Mouse (Mus musculus) fibroblast of lung, adult 2 months (primary cell): ENCODE data around the gene Kidins220.

Experiments
- DNase-seq: peaks from one replicate; pipeline ENCODE4 v3.0.0-alpha.2; 2011; ENCODE audit warnings: low read depth

The Kidins220 gene

GRCm38 (mm10) chr12:25092027-25092704, 117.4 kb downstream of the Kidins220 start:
- DNase-seq: peak; percentile 50

DNA sequence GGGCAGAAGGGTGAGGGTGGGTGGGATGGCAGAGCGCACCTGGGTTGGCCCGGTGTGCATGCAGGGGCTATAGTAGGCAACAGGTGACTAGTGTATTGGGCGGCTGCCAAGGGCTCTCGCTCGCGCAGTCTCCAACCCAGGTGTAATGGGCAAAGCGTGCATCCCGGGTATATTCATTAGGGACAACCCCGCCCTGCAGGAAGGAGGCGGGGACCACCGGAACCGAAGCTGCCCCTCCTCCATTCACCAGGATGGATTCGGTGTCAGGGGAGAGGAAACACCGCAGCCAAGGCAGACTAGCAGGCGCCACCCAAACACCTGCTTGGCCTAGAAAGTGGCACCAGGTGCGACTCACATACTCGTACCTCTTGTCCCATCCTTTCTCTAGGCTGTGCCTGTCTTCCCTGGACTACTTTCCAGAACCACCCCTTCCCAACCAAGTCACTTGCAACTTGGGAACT, 118.1 kb downstream of the Kidins220 start:
- no peak for DNase-seq

DNA sequence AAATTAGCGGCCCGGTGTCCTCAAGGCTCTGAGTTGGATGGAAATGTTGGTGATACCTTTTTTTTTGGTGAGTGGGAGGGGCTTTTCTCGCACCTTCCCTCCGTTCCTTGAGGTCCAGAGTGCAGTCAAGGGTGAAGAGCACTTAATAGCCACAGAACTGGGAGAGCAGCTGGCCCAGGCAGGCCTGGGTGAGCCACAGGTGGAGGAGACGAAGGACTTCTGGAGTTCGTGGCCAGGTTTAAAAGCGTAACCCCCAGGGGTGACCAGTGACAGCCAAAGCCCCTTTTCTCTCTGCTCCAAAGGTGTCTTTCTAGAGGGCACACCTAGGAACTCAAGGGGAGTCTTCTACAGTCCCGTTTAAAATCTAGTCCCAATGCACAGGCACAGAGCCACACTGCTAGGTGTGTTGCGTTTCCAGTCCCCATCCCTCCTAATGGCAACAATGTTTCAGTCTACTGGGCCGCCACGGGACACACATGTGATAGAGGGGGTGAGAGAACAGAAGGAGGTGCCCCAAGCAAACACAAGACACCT, 118.6 kb downstream of the Kidins220 start:
- DNase-seq: no peak

- DNase-seq: peak; percentile 26
These were observed 120.1 kb downstream of the Kidins220 start for GRCm38 (mm10) chr12:25094621-25095521.

- DNase-seq: no peak
These were observed 120.8 kb downstream of the Kidins220 start for GRCm38 (mm10) chr12:25095538-25095937.

- peak; percentile 97 for DNase-seq
These were observed 121.4 kb downstream of the Kidins220 start for GRCm38 (mm10) chr12:25095974-25096639.

DNA sequence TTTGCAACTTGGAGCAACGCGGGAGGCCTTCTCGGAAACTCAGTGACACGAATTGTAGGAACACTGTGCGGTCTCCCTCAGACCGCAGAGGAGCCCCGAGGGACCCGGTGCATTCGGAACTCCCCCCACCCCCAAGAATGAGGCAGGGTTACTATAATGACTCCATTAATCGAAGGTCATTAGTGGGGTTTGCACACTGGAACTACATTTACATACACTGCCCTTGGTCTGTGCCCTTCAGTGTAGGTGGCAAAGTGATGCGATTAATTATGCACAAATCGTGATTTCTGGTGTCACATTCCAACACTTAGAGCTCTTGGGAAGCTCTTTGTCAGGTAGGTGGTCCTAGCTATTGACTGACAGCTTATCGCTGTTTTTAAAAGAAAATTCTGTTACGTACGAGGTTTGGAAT, 121.9 kb downstream of the Kidins220 start:
- DNase-seq: no peak

DNA sequence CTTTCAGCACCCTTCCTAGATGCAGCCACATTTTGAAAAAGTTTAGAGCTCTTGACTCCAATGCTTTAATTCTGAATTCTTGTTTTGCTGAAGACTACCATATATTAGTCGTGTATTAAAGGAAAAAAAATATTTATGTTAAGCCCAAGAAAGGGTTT, 122.2 kb downstream of the Kidins220 start, which contains the start of gene Id2:
TSS of gene Id2 (minus strand) at position 89 of the 158 bp plus-strand sequence.
- DNase-seq: no peak

- peak; percentile 71 for DNase-seq
These were observed 122.8 kb downstream of the Kidins220 start for GRCm38 (mm10) chr12:25097210-25098160.

DNA sequence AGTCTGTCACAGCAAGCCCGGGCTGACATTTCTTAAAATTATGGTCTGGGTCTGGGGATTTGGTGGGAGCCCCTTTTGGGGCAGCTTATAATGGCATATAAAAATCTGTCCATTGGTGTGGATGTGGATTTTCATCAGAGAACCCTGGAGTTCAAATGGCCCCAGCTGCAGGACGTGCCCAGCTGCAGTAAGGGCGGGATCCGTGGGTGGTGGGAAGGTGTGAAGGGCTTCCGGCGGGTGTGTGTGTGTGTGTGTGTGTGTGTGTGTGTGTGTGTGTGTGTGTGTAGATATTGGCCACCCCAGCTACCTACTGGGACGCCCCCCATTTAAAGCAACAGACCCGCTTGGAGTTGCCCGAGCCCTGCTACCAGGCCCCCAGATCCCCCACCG, 123.4 kb downstream of the Kidins220 start:
- no peak for DNase-seq

- DNase-seq: peak; percentile 92
These were observed 124.0 kb downstream of the Kidins220 start for GRCm38 (mm10) chr12:25098561-25099312.

GRCm38 (mm10) chr12:25099313-25099562, 124.5 kb downstream of the Kidins220 start:
- DNase-seq: no peak

DNA sequence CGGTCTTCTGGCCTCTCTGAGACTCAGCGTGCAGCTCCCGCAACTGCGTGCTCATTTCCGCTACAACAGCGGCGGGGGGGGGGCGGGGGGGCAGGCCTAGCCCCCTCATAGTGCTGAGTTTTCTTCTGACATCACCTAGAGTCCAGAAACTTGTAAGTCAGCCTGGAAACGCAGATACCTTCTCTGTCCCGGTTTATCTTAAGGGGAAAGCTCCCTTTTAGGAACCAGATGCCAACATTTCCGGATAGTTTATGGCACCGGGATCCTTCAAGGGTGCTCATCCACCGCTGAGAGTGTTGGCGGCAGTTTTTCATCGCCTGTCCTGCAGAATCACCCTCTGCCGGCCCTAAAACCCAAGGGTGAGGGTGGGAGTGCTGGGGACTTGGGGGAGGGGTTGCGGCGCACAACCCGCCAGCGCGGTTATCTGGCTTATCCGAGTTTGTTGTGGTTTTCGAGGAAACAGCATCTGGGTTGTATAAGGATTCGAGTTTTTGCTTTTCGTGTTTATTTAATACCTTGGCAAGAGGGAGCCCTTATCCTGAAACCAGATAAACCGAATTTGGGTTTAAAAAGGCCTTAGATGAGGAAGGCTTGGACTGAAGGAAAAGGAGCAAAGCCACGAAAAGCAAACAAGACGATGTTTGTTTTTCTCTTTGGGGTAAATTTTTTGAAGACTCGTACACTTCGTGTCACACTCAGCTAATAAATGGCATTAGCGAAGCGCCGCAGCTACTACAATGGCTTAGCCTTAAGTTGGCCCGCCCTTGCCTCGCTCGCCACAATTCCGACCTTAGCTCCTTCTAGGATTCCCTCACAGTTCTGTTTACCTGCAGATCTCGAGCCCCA, 125.1 kb downstream of the Kidins220 start:
- DNase-seq: peak; percentile 24

DNA sequence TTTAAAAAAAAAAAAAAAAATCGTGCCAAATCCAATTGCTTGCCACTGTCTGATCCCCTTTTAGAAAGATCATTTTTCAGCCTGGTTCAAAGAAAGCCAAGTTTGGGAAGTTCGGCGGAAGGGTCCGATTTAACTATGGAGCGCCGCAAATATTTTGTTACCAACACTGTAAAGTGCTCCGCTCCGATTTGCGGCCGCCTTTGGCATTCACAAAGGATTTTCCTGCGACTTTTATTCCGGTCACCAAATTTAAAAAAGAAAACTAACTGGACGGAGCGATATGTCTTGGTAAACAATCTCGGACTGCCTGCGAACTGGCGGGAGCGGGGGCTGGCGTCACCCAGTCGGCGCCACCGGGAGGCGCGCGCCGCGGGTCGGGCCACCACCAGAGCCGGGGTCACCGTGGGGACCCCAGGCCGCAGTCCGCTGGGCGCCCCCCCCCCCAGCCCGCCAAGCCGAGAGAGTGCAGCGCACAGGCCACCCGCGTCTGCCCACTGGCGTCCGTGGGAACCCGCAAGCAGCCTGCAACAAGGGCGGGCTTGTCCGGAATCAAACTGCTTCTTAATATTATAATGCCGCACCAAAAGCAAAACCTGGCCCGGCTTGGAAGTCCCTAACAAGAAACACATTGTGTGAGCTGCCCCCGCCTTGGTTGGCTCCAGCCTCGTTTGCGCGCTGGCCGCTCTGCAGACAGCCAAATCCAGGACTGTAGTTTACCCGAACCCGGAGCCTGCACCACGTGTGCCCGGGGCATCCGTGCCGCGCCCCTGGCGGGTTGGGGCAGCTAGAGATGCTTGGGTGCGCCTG, 125.9 kb downstream of the Kidins220 start:
- DNase-seq: peak; percentile 74

GRCm38 (mm10) chr12:25101389-25101788, 126.7 kb downstream of the Kidins220 start:
- DNase-seq: peak; percentile 27

- no peak for DNase-seq
These were observed 129.2 kb downstream of the Kidins220 start for GRCm38 (mm10) chr12:25103911-25104310.

DNA sequence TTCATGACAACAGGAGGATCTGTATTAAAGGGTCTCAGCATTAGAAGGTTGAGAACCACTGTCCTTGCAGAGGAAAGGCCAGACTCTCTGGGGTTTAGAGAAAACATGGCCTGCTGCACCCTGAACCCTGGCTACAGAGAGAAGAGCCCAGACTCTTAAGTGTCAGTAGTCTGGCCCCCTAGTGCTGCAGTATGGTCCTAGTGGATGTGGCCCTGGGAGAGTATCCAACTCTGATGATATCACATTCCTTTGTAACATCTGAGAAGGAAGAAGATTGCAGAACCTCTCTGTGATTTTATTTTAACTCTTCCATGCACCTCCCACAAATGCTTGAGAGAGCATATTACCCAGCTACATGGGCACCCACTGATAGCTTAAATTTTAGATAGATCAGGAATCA, 129.8 kb downstream of the Kidins220 start:
- no peak for DNase-seq

DNA sequence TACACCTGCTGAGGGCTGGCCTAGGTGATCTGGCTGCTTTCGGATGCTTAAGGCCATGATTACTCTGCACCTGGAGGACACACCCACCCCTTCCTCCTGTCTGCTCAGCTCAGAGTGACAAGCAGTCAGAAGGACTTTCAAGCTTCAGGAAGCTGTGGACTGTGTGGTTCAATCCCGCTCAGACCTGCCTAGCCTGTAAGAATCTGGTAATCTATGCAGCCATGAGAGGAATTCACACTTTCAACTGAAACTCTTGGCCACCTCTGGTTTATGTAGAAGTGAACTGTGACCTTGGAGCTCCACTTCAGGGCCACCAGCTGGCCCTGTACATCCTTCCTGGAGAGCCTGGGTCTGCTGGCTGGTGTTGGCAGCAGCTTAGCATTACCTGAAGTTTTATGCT, 134.1 kb downstream of the Kidins220 start:
- DNase-seq: no peak

- DNase-seq: peak; percentile 57
These were observed 135.4 kb downstream of the Kidins220 start for GRCm38 (mm10) chr12:25109971-25110681.
